Mouse (Mus musculus) forebrain, embryonic 13.5 days (tissue): Measurements from ENCODE around the gene Ranbp3. TPM values are rescaled to one million over a fixed set of nuclear protein-coding genes. Genes with fewer than 3 reads are reported as not detected.

ENCODE experiments used
- ATAC-seq: fragments of 200-750 bp; cut with Nextera tagmentation; 2 replicates; pipeline ENCODE4 v1.8.0; 2017
- H3K27ac ChIP-seq: fragments of 300-500 bp; sonication (generic); 2 replicates; pipeline ENCODE4 v1.5.1; 2015; ENCODE audit warnings: inconsistent platforms, mild to moderate bottlenecking, moderate library complexity
- H3K27me3 ChIP-seq: fragments of 300-500 bp; sonication (generic); 2 replicates; pipeline ENCODE4 v1.6.1; 2015; ENCODE audit warnings: mild to moderate bottlenecking, inconsistent platforms
- H3K36me3 ChIP-seq: fragments of 300-500 bp; sonication (generic); 2 replicates; pipeline ENCODE4 v1.6.1; 2015; ENCODE audit warnings: mild to moderate bottlenecking, inconsistent platforms; ENCODE audit not compliant: poor library complexity, severe bottlenecking
- H3K4me1 ChIP-seq: fragments of 300-500 bp; sonication (generic); 2 replicates; pipeline ENCODE4 v1.6.1; 2015; ENCODE audit warnings: inconsistent platforms
- H3K4me2 ChIP-seq: fragments of 300-500 bp; sonication (generic); 2 replicates; pipeline ENCODE4 v1.6.1; 2015; ENCODE audit warnings: inconsistent platforms, mild to moderate bottlenecking, moderate library complexity
- H3K4me3 ChIP-seq: fragments of 300-500 bp; sonication (generic); 2 replicates; pipeline ENCODE4 v1.5.1; 2015; ENCODE audit warnings: mild to moderate bottlenecking, inconsistent platforms
- H3K9ac ChIP-seq: fragments of 300-500 bp; sonication (generic); 2 replicates; pipeline ENCODE4 v1.6.1; 2015; ENCODE audit warnings: mild to moderate bottlenecking, inconsistent platforms
- H3K9me3 ChIP-seq: fragments of 300-500 bp; sonication (generic); replicated peaks from 2 replicates; pipeline ENCODE4 v1.6.1; 2016; ENCODE audit warnings: inconsistent platforms
- WGBS: fragments of 180-500 bp; shearing (Covaris S2); methylation state at CpG from one replicate; pipeline ENCODE4 v1.1.7; 2015; 5-methylcytosine and 5-hydroxymethylcytosine counted together
- polyA plus RNA-seq: library from polyadenylated mRNA; unstranded; fragments of >200 nt; fragmentation: Nextera tagmentation; extraction: Ambion mirVana; gene quantifications from 2 replicates; pipeline ENCODE4 v1.2.1, GENCODE M21; 2015

Ranbp3 gene
- polyA plus RNA-seq, 1 experiment from 2014 or later, result 112 TPM

- Histone ChIP-seq H3K9me3 (no peaks in the 10 kb centered on the region), H3K4me2 (no peak overlapping the region; the same call in 1 of the 2 replicates), H3K27me3 (peaks cover 75% of the 10 kb centered on the region), H3K27ac (no peak overlapping the region), H3K36me3 (no peaks in the 10 kb centered on the region), H3K4me1 (peaks cover 32% of the 10 kb centered on the region), H3K9ac (no peak overlapping the region), H3K4me3 (no peak overlapping the region)
- 5% methylated on average over 12 of the region's 12 CpGs for WGBS
- no peak for ATAC-seq
Observed at GRCm38 (mm10) chr17:56758132-56758531, 85.0 kb downstream of the Ranbp3 start.

DNA sequence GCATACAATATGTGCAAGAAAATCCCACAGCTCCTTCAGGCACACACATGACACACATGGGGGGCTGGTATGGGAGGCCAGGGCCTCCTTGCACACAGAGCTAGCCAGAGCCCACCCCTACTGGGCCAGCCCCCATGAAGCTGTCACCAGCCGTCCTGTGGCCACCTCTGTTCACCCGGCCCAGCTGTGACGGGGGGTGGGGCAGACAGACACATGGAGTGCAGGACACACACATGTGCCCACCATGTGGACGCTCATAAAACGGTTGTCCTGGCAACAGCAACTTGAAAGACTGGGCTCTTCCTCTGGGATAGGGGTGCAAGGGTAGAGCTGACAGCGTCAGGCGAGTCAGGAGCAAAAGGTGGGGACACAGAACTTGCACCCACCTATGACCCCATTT is 86.2 kb downstream of the Ranbp3 start:
- no peak overlapping the region for H3K4me3 ChIP-seq
- H3K9ac ChIP-seq, result no peak overlapping the region
- WGBS, result 62% methylated on average over 7 of the region's 7 CpGs

GRCm38 (mm10) chr17:56761077-56761476 is 88.0 kb downstream of the Ranbp3 start:
- no peak for ATAC-seq
- Histone ChIP-seq H3K27me3 (peaks cover 46% of the 10 kb centered on the region), H3K36me3 (no peaks in the 10 kb centered on the region), H3K4me1 (peaks cover 45% of the 10 kb centered on the region), H3K9me3 (no peaks in the 10 kb centered on the region), H3K9ac (no peak overlapping the region), H3K4me3 (no peak overlapping the region), H3K4me2 (no peak overlapping the region), H3K27ac (no peak overlapping the region)
- WGBS, result 72% methylated on average over 3 of the region's 3 CpGs

More for the DNA sequence above, 86.2 kb downstream of the Ranbp3 start:
- no peaks in the 10 kb centered on the region for H3K36me3 ChIP-seq
- H3K4me1 ChIP-seq, result peaks cover 38% of the 10 kb centered on the region
- ATAC-seq, result no peak
- H3K27ac ChIP-seq, result no peak overlapping the region
- H3K4me2 ChIP-seq, result no peak overlapping the region
- H3K9me3 ChIP-seq, result no peaks in the 10 kb centered on the region
- H3K27me3 ChIP-seq, result peaks cover 64% of the 10 kb centered on the region

Other genes with a start within 250 kb of the Ranbp3 start
- 276 and 292 TPM in 2 replicates for gene Ptprs, start 196.8 kb upstream of the Ranbp3 start, polyA plus RNA-seq
- gene Znrf4, start 160.9 kb upstream of the Ranbp3 start, polyA plus RNA-seq, result 0.14 TPM in 1 of 2 replicates, not detected in the other
- gene Gm20219, start 118.9 kb upstream of the Ranbp3 start, polyA plus RNA-seq, result 1.2 and 1.7 TPM in 2 replicates
- 77.9 and 84.3 TPM in 2 replicates for gene Safb2, start 88.7 kb upstream of the Ranbp3 start, polyA plus RNA-seq
- 126 and 135 TPM in 2 replicates for gene Safb, start 88.5 kb upstream of the Ranbp3 start, polyA plus RNA-seq
- gene 2410015M20Rik, start 63.5 kb upstream of the Ranbp3 start, polyA plus RNA-seq, result 212 and 224 TPM in 2 replicates
- gene Rpl36, start 59.9 kb upstream of the Ranbp3 start, polyA plus RNA-seq, result 1,314 and 1,523 TPM in 2 replicates
- gene Lonp1, start 46.4 kb upstream of the Ranbp3 start, polyA plus RNA-seq, result 41.2 and 47.1 TPM in 2 replicates
- gene Catsperd, start 45.2 kb upstream of the Ranbp3 start, polyA plus RNA-seq, result 0.58 and 0.70 TPM in 2 replicates
- gene Ndufa11, start 44.5 kb downstream of the Ranbp3 start, polyA plus RNA-seq, result 433 and 459 TPM in 2 replicates
- gene Vmac, start 44.7 kb downstream of the Ranbp3 start, polyA plus RNA-seq, result 14.0 and 16.7 TPM in 2 replicates
- gene Nrtn, start 84.2 kb downstream of the Ranbp3 start, polyA plus RNA-seq, result 1.7 TPM in 2 replicates
- gene Dus3l, start 91.5 kb downstream of the Ranbp3 start, polyA plus RNA-seq, result 50.0 and 56.9 TPM in 2 replicates
- gene Prr22, start 97.0 kb downstream of the Ranbp3 start, polyA plus RNA-seq, result 1.2 and 1.3 TPM in 2 replicates
- gene Rfx2, start 157.7 kb downstream of the Ranbp3 start, polyA plus RNA-seq, result 5.8 and 6.9 TPM in 2 replicates
- not detected in 2 replicates for gene Acsbg2, start 201.2 kb downstream of the Ranbp3 start, polyA plus RNA-seq
- 0.33 and 0.45 TPM in 2 replicates for gene 1700061G19Rik, start 202.2 kb downstream of the Ranbp3 start, polyA plus RNA-seq